Mouse (Mus musculus) adrenal gland, postnatal 10 days (tissue): Measurements from ENCODE around the gene Suox. TPM values are rescaled to one million over a fixed set of nuclear protein-coding genes. Genes with fewer than 3 reads are reported as not detected.
"Not testable (repeated sequence)": the region's sequence is repeated elsewhere in the genome, so short reads cannot be mapped to it uniquely, and the experiment has no call there.

Experiments used
- DNase-seq: peaks from one replicate; pipeline ENCODE4 v3.0.0; 2021; ENCODE audit warnings: mixed read lengths
- long read RNA-seq, 2 experiments: library from polyadenylated mRNA; stranded (forward); transcript quantifications; one replicate each; pipeline ENCODE4 v2.0.0; 2021
- total RNA-seq, 2 experiments: library from RNA; stranded (reverse); gene quantifications; 2 replicates each; pipeline ENCODE4 v1.2.3; 2021

Suox gene
- 10 to 100 TPM; 19.8 to 24.2 TPM for total RNA-seq
- long read RNA-seq, experiment 1, transcript Suox-201 (4 exons, 2,497 nt): major isoform, 30 of 40 reads
- long read RNA-seq, experiment 1, partial matches to known transcripts: 10 of 40 reads
- long read RNA-seq, experiment 1, other reads (novel, unspliced or antisense): 0 of 40 reads
- long read RNA-seq, experiment 2, transcript Suox-201 (4 exons, 2,497 nt): major isoform, 18 of 21 reads
- long read RNA-seq, experiment 2, partial matches to known transcripts: 1 of 21 reads
- long read RNA-seq, experiment 2, other reads (novel, unspliced or antisense): 2 of 21 reads

DNA sequence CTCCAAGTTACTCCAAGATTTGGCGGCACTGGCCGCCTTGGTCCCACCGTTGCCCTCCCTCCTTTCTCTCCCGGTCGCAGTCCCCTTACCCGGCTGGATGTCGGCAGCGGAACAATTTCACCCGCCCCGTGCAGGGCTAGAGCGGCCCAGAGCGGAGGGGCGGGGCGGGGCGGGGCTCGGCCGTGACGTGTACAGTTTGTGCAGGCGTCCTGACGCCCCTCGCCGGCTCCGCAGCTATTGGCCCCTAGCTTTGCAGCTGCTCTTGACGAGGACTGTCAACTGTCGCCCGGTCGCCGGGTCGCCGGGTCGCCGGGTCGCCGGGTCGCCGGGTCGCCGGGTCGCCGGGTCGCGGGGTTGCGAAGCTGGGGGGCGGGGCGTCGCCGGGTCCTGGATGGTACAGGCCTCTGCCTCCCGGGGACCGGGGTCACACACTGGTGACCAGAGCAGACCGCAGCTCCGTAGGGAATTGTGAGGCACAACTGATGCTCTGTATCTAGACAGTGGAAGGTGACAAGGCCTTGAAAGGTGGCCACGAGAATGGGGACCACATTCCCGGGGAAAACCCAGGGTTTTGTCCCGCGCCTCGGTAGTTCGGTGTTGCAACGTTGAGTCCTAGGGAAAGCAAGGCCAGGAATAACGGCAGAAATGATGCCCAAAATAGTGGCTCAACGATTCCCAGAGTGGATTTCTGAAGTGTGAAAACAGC is at the start of gene Suox:
Gene Suox (minus strand): TSS at position 311 of the 706 bp plus-strand sequence.
- peak; percentile 91 for DNase-seq

DNA sequence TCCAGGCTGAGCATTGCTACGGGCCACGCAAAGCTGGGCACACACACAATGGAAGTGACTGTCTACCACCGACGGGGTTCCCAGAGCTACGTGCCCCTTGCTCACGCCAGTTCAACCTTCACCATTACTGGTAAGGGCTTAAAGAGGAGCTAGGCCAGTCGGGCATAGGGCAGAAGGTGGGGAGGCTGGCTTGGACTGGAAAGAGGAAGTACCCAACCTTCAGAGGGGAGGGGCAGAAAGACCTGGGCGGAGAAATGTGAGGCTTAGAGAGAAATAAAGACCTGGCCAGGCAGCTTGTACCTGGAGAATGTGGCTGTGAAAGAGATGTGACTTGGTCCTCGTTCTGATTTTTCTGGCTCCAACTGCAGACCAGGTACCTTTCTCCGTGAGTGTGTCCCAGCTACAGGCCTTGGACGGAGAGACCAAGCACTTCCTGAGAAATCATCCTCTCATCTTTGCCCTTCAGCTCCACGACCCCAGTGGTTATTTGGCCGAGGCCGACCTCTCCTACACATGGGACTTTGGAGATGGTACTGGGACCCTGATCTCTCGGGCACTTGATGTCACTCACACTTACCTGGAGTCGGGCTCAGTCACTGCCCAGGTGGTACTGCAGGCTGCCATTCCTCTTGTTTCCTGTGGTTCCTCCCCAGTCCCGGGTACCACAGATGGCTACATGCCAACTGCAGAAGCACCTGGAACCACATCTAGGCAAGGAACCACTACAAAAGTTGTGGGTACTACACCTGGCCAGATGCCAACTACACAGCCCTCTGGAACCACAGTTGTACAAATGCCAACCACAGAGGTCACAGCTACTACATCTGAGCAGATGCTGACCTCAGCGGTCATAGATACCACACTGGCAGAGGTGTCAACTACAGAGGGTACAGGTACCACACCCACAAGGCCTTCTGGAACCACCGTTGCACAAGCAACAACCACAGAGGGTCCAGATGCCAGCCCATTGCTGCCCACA is 42.0 kb upstream of the Suox start:
- DNase-seq: no peak

- not testable (repeated sequence) for DNase-seq
These were observed 37.4 kb upstream of the Suox start for GRCm38 (mm10) chr10:128711318-128711717.

- DNase-seq: peak; percentile 35
These were observed 31.4 kb upstream of the Suox start for GRCm38 (mm10) chr10:128705317-128705693.

DNA sequence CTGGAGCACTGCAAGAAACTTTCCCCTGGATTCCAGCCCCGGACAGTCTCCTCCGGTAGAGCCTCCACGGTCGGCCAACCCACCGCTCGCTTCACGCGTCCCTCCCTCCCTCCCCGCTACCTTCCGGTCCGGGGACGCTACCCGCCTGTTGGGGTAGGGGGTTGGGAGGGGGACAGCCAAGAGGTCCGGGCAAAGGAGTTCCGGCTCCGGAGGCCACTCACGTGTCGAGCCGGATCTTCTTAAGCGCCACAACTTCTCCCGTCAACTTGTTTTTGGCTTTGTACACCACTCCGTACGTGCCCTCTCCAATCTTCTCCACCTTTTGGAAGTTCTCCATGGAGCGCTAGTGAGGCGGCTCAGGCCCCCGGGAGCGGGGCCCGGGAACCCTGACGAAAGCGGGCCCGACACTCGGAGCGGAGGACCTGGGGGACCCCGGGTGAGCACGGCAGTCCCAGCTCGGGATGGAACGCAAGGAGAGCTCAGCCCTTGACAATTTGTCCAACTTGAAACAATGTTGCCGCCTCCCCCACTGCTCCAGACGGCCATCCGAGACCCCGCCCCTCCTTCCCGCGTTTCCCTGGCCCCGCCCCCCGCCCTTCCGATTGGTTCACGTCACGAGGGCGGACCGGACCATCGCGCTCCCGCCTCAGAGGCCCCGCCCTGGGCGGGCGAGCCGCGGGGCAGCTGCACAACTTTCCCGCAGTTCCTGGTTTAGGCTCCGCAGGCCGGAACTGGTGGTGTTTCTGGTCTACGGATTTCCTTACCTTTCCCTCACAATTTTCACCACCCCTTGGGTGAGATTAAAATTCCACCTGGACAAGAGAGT is 30.8 kb upstream of the Suox start, which contains the start of gene Cdk2:
Gene Cdk2 (minus strand): TSS at position 541 of the 826 bp plus-strand sequence.
- peak; percentile 97 for DNase-seq

DNA sequence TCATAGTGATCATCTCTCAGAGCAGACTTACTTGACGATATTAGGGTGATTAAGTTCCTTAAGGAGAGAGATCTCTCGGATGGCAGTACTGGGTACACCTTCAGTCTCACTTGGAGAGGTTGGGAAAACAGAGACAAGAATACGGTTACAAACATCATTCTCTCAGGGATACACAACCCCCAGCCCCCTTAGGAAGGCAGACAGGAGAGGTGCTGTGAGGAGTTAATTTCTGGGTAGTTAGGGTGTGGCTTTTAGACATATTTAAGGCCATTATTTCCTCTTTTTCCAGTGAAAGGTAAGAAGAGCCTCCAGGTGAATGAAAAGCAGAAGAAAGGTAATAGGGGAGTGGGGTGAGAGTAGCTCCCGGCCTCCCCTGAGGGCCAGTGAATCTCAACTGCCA is 30.0 kb upstream of the Suox start, which contains the start of gene Pmel:
Gene Pmel (plus strand): TSS at position 301 of the 400 bp plus-strand sequence.
- no peak for DNase-seq

GRCm38 (mm10) chr10:128702328-128703007 is 28.6 kb upstream of the Suox start:
- peak; percentile 44 for DNase-seq

DNA sequence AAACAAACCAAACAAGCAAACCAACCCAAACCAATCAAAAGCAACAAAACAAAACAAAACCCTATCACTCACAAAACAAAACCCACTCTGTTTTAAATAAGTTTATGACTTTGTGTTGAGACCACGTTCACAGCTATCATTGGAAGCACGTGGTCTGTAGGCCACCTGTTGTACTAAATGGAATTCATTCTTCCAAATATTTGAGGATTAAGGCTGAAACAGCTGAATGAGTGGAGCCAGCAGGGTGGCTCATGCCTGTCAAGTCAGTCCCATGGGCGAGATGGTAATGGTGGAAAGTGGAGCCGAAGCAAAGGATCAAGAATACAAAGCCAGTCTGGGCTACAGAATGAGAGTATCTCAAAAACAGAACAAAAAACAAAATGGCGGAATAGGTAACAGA is 26.8 kb upstream of the Suox start:
- DNase-seq: no peak

GRCm38 (mm10) chr10:128699611-128700010 is 25.7 kb upstream of the Suox start:
- DNase-seq: no peak

DNA sequence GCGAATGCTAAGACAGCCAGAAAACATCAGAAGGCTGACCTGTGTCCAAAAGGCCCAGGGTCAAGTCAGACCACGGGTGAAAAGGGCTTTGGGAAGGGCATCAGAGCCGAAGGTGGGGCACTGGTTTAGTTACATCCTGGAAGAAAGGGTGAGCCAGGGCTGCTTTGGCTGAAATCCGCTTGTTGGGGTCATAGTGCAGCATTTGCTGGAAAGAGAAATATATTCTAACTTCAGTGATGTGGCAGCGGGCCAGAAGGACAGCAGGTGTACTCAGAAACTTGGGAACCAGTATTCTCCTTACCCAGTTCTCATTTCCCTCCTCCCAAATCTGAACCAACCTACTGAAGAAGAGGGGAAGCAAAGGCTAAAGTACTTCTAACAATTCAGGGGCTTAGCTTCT is 25.1 kb upstream of the Suox start:
- no peak for DNase-seq

GRCm38 (mm10) chr10:128697072-128697725 is 23.3 kb upstream of the Suox start:
- DNase-seq: no peak

- peak; percentile 97 for DNase-seq
These were observed 22.3 kb upstream of the Suox start, which contains the start of gene Rab5b for GRCm38 (mm10) chr10:128695992-128696807. Gene Rab5b, minus strand, starts transcription at chr10:128696264.

DNA sequence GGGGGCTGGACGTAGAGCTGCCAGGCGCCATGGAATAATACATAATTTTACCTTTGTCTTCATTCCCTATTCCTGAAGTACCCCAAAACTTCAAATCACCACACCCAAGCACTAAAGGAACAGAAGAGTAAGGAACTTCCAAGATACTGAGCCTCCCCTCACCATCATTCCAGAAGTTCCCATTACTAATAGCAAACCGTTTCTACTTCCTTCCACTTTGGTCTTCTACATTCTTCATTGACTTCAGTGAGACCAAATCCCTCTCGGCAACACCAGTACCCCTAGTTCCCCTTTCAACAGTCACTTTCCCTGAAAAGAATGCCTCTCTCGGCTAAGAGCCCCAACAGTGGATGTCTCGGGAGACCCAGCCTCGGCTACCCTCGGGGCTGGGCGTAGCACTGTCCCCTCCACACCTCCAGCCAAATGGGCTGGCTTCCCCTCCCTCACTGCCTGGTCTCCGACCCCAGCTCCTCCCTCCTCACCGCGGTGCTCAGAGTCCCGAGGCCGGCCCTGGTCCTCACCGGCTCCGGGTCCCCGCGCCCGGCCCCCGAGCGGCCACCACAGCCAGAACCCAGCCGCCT is 21.6 kb upstream of the Suox start:
- DNase-seq: no peak

- peak; percentile 24 for DNase-seq
These were observed 666 bp upstream of the Suox start for GRCm38 (mm10) chr10:128674469-128675008.

GRCm38 (mm10) chr10:128671148-128671547 is 2.7 kb downstream of the Suox start:
- DNase-seq: no peak

GRCm38 (mm10) chr10:128668790-128669672 is 4.8 kb downstream of the Suox start:
- peak; percentile 76 for DNase-seq

GRCm38 (mm10) chr10:128665806-128666205 is 8.1 kb downstream of the Suox start:
- DNase-seq: no peak

DNA sequence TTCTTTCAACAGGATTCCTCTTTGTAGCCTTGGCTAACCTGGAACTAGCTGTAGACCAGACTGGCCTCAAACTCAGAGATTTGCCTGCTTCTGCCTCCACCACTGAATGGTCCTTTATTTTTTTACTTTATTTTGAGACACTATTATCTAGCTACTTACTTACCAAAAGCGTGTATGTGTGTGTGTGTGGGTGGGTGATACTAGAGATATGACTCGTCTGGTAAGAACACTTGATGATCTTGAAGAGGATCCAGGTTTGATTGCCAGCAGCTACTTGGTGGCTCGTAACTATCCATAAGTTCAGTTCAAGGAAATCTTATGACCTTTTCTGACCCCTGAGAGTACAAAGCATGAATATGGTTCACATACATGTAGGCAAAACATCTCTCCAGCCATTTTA is 8.6 kb downstream of the Suox start:
- no peak for DNase-seq
